Mouse (Mus musculus): ENCODE measurements around the gene Prex1. TPM values are rescaled to one million over a fixed set of nuclear protein-coding genes. Genes with fewer than 3 reads are reported as not detected.

Gene Prex1
- polyA plus RNA-seq, 1 experiment from 2014 or later: 28.5 TPM

Other genes starting within 250 kb of the Prex1 start
- 9.4 and 9.5 TPM in 2 replicates for gene Trp53rkb, start 78.7 kb upstream of the Prex1 start, polyA plus RNA-seq (2015; fragmentation: Nextera tagmentation; extraction: Ambion mirVana)
- 3.7 and 4.4 TPM in 2 replicates for gene Arfgef2, start 91.8 kb upstream of the Prex1 start, polyA plus RNA-seq (2015; fragmentation: Nextera tagmentation; extraction: Ambion mirVana)
- gene Cse1l, start 192.2 kb upstream of the Prex1 start, polyA plus RNA-seq (2015; fragmentation: Nextera tagmentation; extraction: Ambion mirVana): 93.6 and 100 TPM in 2 replicates

Measured in neural tube, embryonic 13.5 days (tissue).